In genomic region chr8:86705317-86705716, GRCm38 (mm10) we compare ENCODE assay signal across 27 mouse cellular contexts. TPM values are rescaled to one million over a fixed set of nuclear protein-coding genes. Genes with fewer than 3 reads are reported as not detected.
"Had no signal": no experiment of that assay in that cellular context is flagged by ENCODE, and none has a peak within 500 bp of the region (broad histone marks: within the 10 kb centered on the region; RNA-seq: fewer than 3 reads in every experiment).

No protein-coding gene starts in this region.

- H3K4me2 ChIP-seq: heart, embryonic 12.5 days; hindbrain, embryonic 13.5 days; hindbrain, embryonic 15.5 days; kidney, embryonic 15.5 days; limb, embryonic 13.5 days; limb, embryonic 15.5 days had no signal

- H3K9me3 ChIP-seq: heart, embryonic 10.5 days; heart, embryonic 12.5 days; hindbrain, embryonic 13.5 days; hindbrain, embryonic 15.5 days; kidney, embryonic 15.5 days; limb, embryonic 13.5 days; limb, embryonic 15.5 days had no signal

- H3K4me3 ChIP-seq: gastrocnemius, adult 2 months; heart, embryonic 10.5 days; heart, embryonic 12.5 days; hindbrain, embryonic 13.5 days; hindbrain, embryonic 15.5 days; kidney, embryonic 15.5 days; limb, embryonic 13.5 days; limb, embryonic 15.5 days had no signal

- ATAC-seq: forebrain, embryonic 16.5 days; hindbrain, postnatal 0 days; intestine, embryonic 16.5 days had no signal

- H3K27ac ChIP-seq: gastrocnemius, adult 2 months; heart, embryonic 10.5 days; hindbrain, embryonic 13.5 days; hindbrain, embryonic 15.5 days; hindbrain, postnatal 0 days; kidney, embryonic 15.5 days; kidney, postnatal 0 days; limb, embryonic 13.5 days; limb, embryonic 15.5 days had no signal

- H3K27me3 ChIP-seq: heart, embryonic 12.5 days; hindbrain, embryonic 13.5 days; hindbrain, embryonic 15.5 days; kidney, embryonic 15.5 days; limb, embryonic 13.5 days; limb, embryonic 15.5 days had no signal

- H3K9ac ChIP-seq: heart, embryonic 12.5 days; hindbrain, embryonic 13.5 days; hindbrain, embryonic 15.5 days; kidney, embryonic 15.5 days; limb, embryonic 13.5 days; limb, embryonic 15.5 days had no signal

- H3K4me1 ChIP-seq: heart, embryonic 10.5 days; heart, embryonic 12.5 days; hindbrain, embryonic 13.5 days; hindbrain, embryonic 15.5 days; kidney, embryonic 15.5 days; limb, embryonic 13.5 days; limb, embryonic 15.5 days had no signal

- DNase-seq: gastrocnemius, adult 2 months; gastrocnemius, postnatal 10 days; gastrocnemius, postnatal 25 days; heart, adult 18-20 months; heart, postnatal 14 days; heart, postnatal 36 days; kidney, adult 11 months; kidney, adult 2 months; kidney, adult 9 months; kidney, postnatal 14 days; kidney, postnatal 36 days; layer of hippocampus, adult 9-11 months; layer of hippocampus, postnatal 36 days; left cerebral cortex, postnatal 4 days had no signal

RNA-seq across cellular contexts. Expression of gene Gm10638, which starts 40.2 kb away (rescaled TPM):
- total RNA-seq: hematopoietic stem cell, adult 5-6 weeks; hindbrain, postnatal 0 days; liver, adult 2 months had no signal
